Mouse (Mus musculus): ENCODE measurements around the gene B3gnt8.

Gene B3gnt8

GRCm38 (mm10) chr7:25657785-25658184 is 31.3 kb downstream of the B3gnt8 start:
- DNase-seq (ENCODE audit: low spot score) = no peak

- peak; percentile 97 for DNase-seq (ENCODE audit: low spot score)
These were observed 32.4 kb downstream of the B3gnt8 start, which contains the start of the genes Bckdha and Exosc5 for GRCm38 (mm10) chr7:25658657-25659472. Bckdha (minus strand) TSS chr7:25658981. Exosc5 (plus strand) TSS chr7:25659164.

GRCm38 (mm10) chr7:25666381-25666780 is 39.9 kb downstream of the B3gnt8 start:
- no peak for DNase-seq (ENCODE audit: low spot score)

- no peak for DNase-seq (ENCODE audit: low spot score)
These were observed 42.7 kb downstream of the B3gnt8 start for GRCm38 (mm10) chr7:25669158-25669557.

- no peak for DNase-seq (ENCODE audit: low spot score)
These were observed 43.2 kb downstream of the B3gnt8 start for GRCm38 (mm10) chr7:25669631-25670030.

- DNase-seq (ENCODE audit: low spot score) = no peak
These were observed 43.6 kb downstream of the B3gnt8 start for GRCm38 (mm10) chr7:25670096-25670495.

GRCm38 (mm10) chr7:25671686-25672085 is 45.2 kb downstream of the B3gnt8 start:
- no peak for DNase-seq (ENCODE audit: low spot score)

GRCm38 (mm10) chr7:25672442-25672841 is 46.0 kb downstream of the B3gnt8 start:
- DNase-seq (ENCODE audit: low spot score) = no peak

GRCm38 (mm10) chr7:25674297-25674696 is 47.8 kb downstream of the B3gnt8 start:
- DNase-seq (ENCODE audit: low spot score) = no peak

- DNase-seq (ENCODE audit: low spot score) = no peak
These were observed 48.4 kb downstream of the B3gnt8 start, which contains the start of gene Tmem91 for GRCm38 (mm10) chr7:25674719-25675300. Tmem91 (minus strand) TSS chr7:25675166.

GRCm38 (mm10) chr7:25675405-25675804 is 49.0 kb downstream of the B3gnt8 start:
- DNase-seq (ENCODE audit: low spot score) = no peak

GRCm38 (mm10) chr7:25676085-25676781 is 49.8 kb downstream of the B3gnt8 start:
- peak; percentile 64 for DNase-seq (ENCODE audit: low spot score)

GRCm38 (mm10) chr7:25677013-25677412 is 50.6 kb downstream of the B3gnt8 start:
- no peak for DNase-seq (ENCODE audit: low spot score)

- no peak for DNase-seq (ENCODE audit: low spot score)
These were observed 53.5 kb downstream of the B3gnt8 start for GRCm38 (mm10) chr7:25679971-25680370.

- peak; percentile 96 for DNase-seq (ENCODE audit: low spot score)
These were observed 54.2 kb downstream of the B3gnt8 start, which contains the start of gene B9d2 for GRCm38 (mm10) chr7:25680514-25681258. B9d2 (plus strand) TSS chr7:25680780.

GRCm38 (mm10) chr7:25681341-25682231 is 55.1 kb downstream of the B3gnt8 start:
- no peak for DNase-seq (ENCODE audit: low spot score)

- DNase-seq (ENCODE audit: low spot score) = no peak
These were observed 57.2 kb downstream of the B3gnt8 start for GRCm38 (mm10) chr7:25683474-25684180.

GRCm38 (mm10) chr7:25684659-25685058 is 58.2 kb downstream of the B3gnt8 start:
- no peak for DNase-seq (ENCODE audit: low spot score)
